Mouse (Mus musculus) gastrocnemius, adult 2 months (tissue): Measurements from ENCODE around the gene Slc16a13. TPM values are rescaled to one million over a fixed set of nuclear protein-coding genes. Genes with fewer than 3 reads are reported as not detected.
A peak's percentile ranks its signal among the peaks of the same experiment; 100 is the strongest.

ENCODE experiments used
- DNase-seq: peaks from one replicate; pipeline ENCODE4 v3.0.0; 2022
- H3K27ac ChIP-seq: fragments of 200-600 bp; 2 replicates; pipeline ENCODE4 v1.8.1; 2022; ENCODE audit warnings: mild to moderate bottlenecking
- H3K4me3 ChIP-seq: fragments of 200-600 bp; 2 replicates; pipeline ENCODE4 v1.8.1; 2022; ENCODE audit warnings: mild to moderate bottlenecking, moderate library complexity
- CTCF ChIP-seq: fragments of 200-600 bp; IDR thresholded peaks from 2 replicates; pipeline ENCODE4 v1.8.1; 2022; ENCODE audit warnings: antibody characterized with exemption, mild to moderate bottlenecking, moderate library complexity
- intact Hi-C: fragments of 180-260 bp; cut with DNase I; formaldehyde crosslinking; loops from one replicate; pipeline ENCODE4 v1.15.1; 2025
- total RNA-seq, 2 experiments: library from RNA; stranded (reverse); gene quantifications; 2 replicates each; pipeline ENCODE4 v1.2.3; 2021

Slc16a13 gene
- total RNA-seq, 2 experiments from 2014 or later, result 0.28 to 0.67 TPM

- Histone ChIP-seq H3K27ac (no peak overlapping the region), H3K4me3 (peak overlapping the region; percentile 67; the same call in 1 of the 2 replicates)
- no peak for DNase-seq
- intact Hi-C loops, result no loop called here
- no peak for TF ChIP-seq CTCF
These were observed 6.0 kb downstream of the Slc16a13 start for GRCm38 (mm10) chr11:70214856-70215209.

- intact Hi-C loops, result no loop called here
- DNase-seq, result peak; percentile 55
These were observed 6.5 kb downstream of the Slc16a13 start for GRCm38 (mm10) chr11:70214191-70214855.

GRCm38 (mm10) chr11:70213736-70214135 is 7.1 kb downstream of the Slc16a13 start:
- intact Hi-C loops, result loop anchor here (1.0 to 2.0 kb wide), 2 partner anchors 139 to 159 kb away; partner anchors contain the start of gene Asgr1
- H3K27ac ChIP-seq, result no peak overlapping the region; the same call in 1 of the 2 replicates
- TF ChIP-seq CTCF, result no peak
- peak overlapping the region; percentile 67 for H3K4me3 ChIP-seq
- peak; percentile 18 for DNase-seq

More at GRCm38 (mm10) chr11:70214191-70214855, 6.5 kb downstream of the Slc16a13 start:
- peak overlapping the region; percentile 43 for H3K27ac ChIP-seq
- peak overlapping the region; percentile 67 for H3K4me3 ChIP-seq
- TF ChIP-seq CTCF, result no peak

GRCm38 (mm10) chr11:70212896-70213295 is 8.0 kb downstream of the Slc16a13 start:
- intact Hi-C loops, result loop anchor here (1.0 to 2.0 kb wide), 2 partner anchors 139 to 158 kb away; partner anchors contain the start of gene Asgr1
- H3K4me3 ChIP-seq, result no peak overlapping the region; the same call in 1 of the 2 replicates

GRCm38 (mm10) chr11:70212423-70212822 is 8.4 kb downstream of the Slc16a13 start, which contains the start of gene Slc16a11:
TSS of gene Slc16a11 (plus strand) at chr11:70212752.
- H3K27ac ChIP-seq, result peak within 1 kb of the TSS; percentile 48; the same call in 1 of the 2 replicates
- no peak for TF ChIP-seq CTCF
- peak within 1 kb of the TSS; percentile 67 for H3K4me3 ChIP-seq
- intact Hi-C loops, result loop anchor here (2.0 kb wide), 1 partner anchor 158 kb away; the partner anchor contains the start of gene Asgr1
- peak; percentile 42 for DNase-seq

More at GRCm38 (mm10) chr11:70212896-70213295, 8.0 kb downstream of the Slc16a13 start:
- peak; percentile 58 for DNase-seq
- TF ChIP-seq CTCF, result peak; percentile 74
- H3K27ac ChIP-seq, result peak overlapping the region; percentile 48; the same call in 1 of the 2 replicates

GRCm38 (mm10) chr11:70211972-70212371 is 8.9 kb downstream of the Slc16a13 start:
- no peak for DNase-seq
- intact Hi-C loops, result loop anchor here (2.0 kb wide), 1 partner anchor 157 kb away; the partner anchor contains the start of gene Asgr1
- Histone ChIP-seq H3K27ac (no peak overlapping the region), H3K4me3 (no peak overlapping the region)
- no peak for TF ChIP-seq CTCF

- no peak overlapping the region for H3K27ac ChIP-seq
- no peak for TF ChIP-seq CTCF
- intact Hi-C loops, result no loop called here
- no peak overlapping the region for H3K4me3 ChIP-seq
- peak; percentile 6 for DNase-seq
These were observed 10.2 kb downstream of the Slc16a13 start for GRCm38 (mm10) chr11:70210681-70211080.

GRCm38 (mm10) chr11:70208778-70209388 is 12.0 kb downstream of the Slc16a13 start:
- Histone ChIP-seq H3K4me3 (no peak overlapping the region), H3K27ac (no peak overlapping the region)
- no peak for TF ChIP-seq CTCF
- DNase-seq, result peak; percentile 6
- intact Hi-C loops, result no loop called here

- no peak for TF ChIP-seq CTCF
- no peak for DNase-seq
- intact Hi-C loops, result no loop called here
- no peak overlapping the region for H3K4me3 ChIP-seq
- H3K27ac ChIP-seq, result no peak overlapping the region
These were observed 13.6 kb downstream of the Slc16a13 start for GRCm38 (mm10) chr11:70207283-70207682.

GRCm38 (mm10) chr11:70206801-70207200 is 14.1 kb downstream of the Slc16a13 start:
- H3K4me3 ChIP-seq, result no peak overlapping the region
- no peak overlapping the region for H3K27ac ChIP-seq
- DNase-seq, result no peak
- intact Hi-C loops, result no loop called here
- TF ChIP-seq CTCF, result no peak

- intact Hi-C loops, result no loop called here
- DNase-seq, result peak; percentile 88
- Histone ChIP-seq H3K27ac (peak overlapping the region; percentile 35; the same call in 1 of the 2 replicates), H3K4me3 (no peak overlapping the region)
- peak; percentile 96 for TF ChIP-seq CTCF
These were observed 19.2 kb downstream of the Slc16a13 start for GRCm38 (mm10) chr11:70201691-70202090.

- Histone ChIP-seq H3K4me3 (no peak overlapping the region), H3K27ac (peak overlapping the region; percentile 75)
- no peak for TF ChIP-seq CTCF
- no peak for DNase-seq
- intact Hi-C loops, result no loop called here
These were observed 20.7 kb downstream of the Slc16a13 start for GRCm38 (mm10) chr11:70200036-70200608.

GRCm38 (mm10) chr11:70199107-70199506 is 21.8 kb downstream of the Slc16a13 start:
- no peak for TF ChIP-seq CTCF
- peak overlapping the region; percentile 8; the same call in 1 of the 2 replicates for H3K27ac ChIP-seq
- DNase-seq, result no peak
- H3K4me3 ChIP-seq, result no peak overlapping the region
- intact Hi-C loops, result no loop called here
